Mouse (Mus musculus) limb, embryonic 11.5 days (tissue): Measurements from ENCODE around the gene Fam189b. TPM values are rescaled to one million over a fixed set of nuclear protein-coding genes. Genes with fewer than 3 reads are reported as not detected.

ENCODE experiments used
- ATAC-seq: fragments of 200-750 bp; cut with Nextera tagmentation; 2 replicates; pipeline ENCODE4 v1.8.0; 2017; ENCODE audit warnings: low read depth; ENCODE audit not compliant: insufficient number of reproducible peaks, low FRiP score, low TSS enrichment
- DNase-seq: peaks from one replicate; pipeline ENCODE4 v3.0.0-alpha.2; 2015; ENCODE audit warnings: low spot score
- H3K27ac ChIP-seq: fragments of 300-500 bp; sonication (generic); replicated peaks from 2 replicates; pipeline ENCODE4 v1.5.1; 2014; ENCODE audit warnings: low read depth, mild to moderate bottlenecking, low read length
- H3K27me3 ChIP-seq: fragments of 300-500 bp; sonication (generic); 2 replicates; pipeline ENCODE4 v1.6.1; 2014; ENCODE audit warnings: mild to moderate bottlenecking, low read length, mixed read lengths; ENCODE audit not compliant: control insufficient read depth, insufficient read depth
- H3K36me3 ChIP-seq: fragments of 300-500 bp; sonication (generic); 2 replicates; pipeline ENCODE4 v1.6.1; 2014; ENCODE audit warnings: mild to moderate bottlenecking, low read length, moderate library complexity, mixed read lengths; ENCODE audit not compliant: control insufficient read depth, insufficient read depth
- H3K4me1 ChIP-seq: fragments of 300-500 bp; sonication (generic); 2 replicates; pipeline ENCODE4 v1.6.1; 2014; ENCODE audit warnings: low read length, mixed read lengths; ENCODE audit not compliant: control insufficient read depth, insufficient read depth
- H3K4me2 ChIP-seq: fragments of 300-500 bp; sonication (generic); 2 replicates; pipeline ENCODE4 v1.6.1; 2014; ENCODE audit warnings: low read depth, mild to moderate bottlenecking, moderate library complexity; ENCODE audit not compliant: severe bottlenecking
- H3K4me3 ChIP-seq: fragments of 300-500 bp; sonication (generic); 2 replicates; pipeline ENCODE4 v1.5.1; 2014; ENCODE audit warnings: low read depth, low read length
- H3K9ac ChIP-seq: fragments of 300-500 bp; sonication (generic); 2 replicates; pipeline ENCODE4 v1.6.1; 2014; ENCODE audit warnings: mild to moderate bottlenecking, low read length
- H3K9me3 ChIP-seq: fragments of 300-500 bp; sonication (generic); 2 replicates; pipeline ENCODE4 v1.6.1; 2016; ENCODE audit warnings: low read length; ENCODE audit not compliant: control insufficient read depth
- WGBS: fragments of 180-500 bp; shearing (Covaris S2); extraction: QIAGEN DNeasy Blood & Tissue Kit; methylation state at CpG from one replicate; pipeline ENCODE4 v1.1.7; 2014; 5-methylcytosine and 5-hydroxymethylcytosine counted together
- microRNA counts: library from miRNA; unstranded; fragments of <30 nt; microRNA quantifications from one replicate; lab custom pipeline; 2016
- microRNA-seq: library from miRNA; unstranded; fragments of <30 nt; microRNA quantifications from one replicate; pipeline ENCODE4, GENCODE M21; 2016
- polyA plus RNA-seq: library from polyadenylated mRNA; unstranded; fragments of >200 nt; fragmentation: Nextera tagmentation; extraction: Ambion mirVana; gene quantifications from 2 replicates; pipeline ENCODE4 v1.2.1, GENCODE M21; 2014

Fam189b gene
- polyA plus RNA-seq, 1 experiment from 2014 or later = 24.0 TPM

DNA sequence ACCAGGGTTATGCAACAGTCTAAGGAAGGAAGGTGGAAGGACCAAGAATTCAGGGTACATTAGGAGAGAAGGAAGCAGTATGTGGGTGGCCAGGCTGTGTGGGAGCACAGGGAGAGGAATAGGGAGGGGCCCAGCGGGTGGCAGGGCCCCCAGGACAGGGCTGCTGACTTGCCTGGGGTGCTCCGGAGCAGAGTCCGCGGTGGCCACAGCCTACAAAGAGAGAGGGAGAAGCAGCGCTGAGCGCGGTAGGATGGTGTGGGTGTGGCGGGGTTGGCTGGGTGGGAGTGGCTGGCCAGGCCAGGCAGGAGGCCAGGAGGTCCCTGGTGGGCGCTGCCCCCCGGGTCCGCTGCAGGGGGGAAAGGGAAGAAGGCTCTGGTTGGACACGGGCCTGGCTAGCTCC is 55.6 kb downstream of the Fam189b start:
- H3K4me1 ChIP-seq = peaks cover under 1% of the 10 kb centered on the region
- WGBS = 73% methylated on average over 9 of the region's 12 CpGs
- H3K9ac ChIP-seq = no peak overlapping the region
- H3K9me3 ChIP-seq = no peaks in the 10 kb centered on the region
- no peak for DNase-seq
- no peak overlapping the region for H3K4me3 ChIP-seq
- no peaks in the 10 kb centered on the region for H3K27me3 ChIP-seq
- H3K27ac ChIP-seq = no peak overlapping the region
- no peak for ATAC-seq
- H3K4me2 ChIP-seq = no peak overlapping the region
- H3K36me3 ChIP-seq = no peaks in the 10 kb centered on the region

MicroRNAs within 50 kb of the gene (microRNA counts, 519-probe panel; counts per million panel counts)
- microRNA mmu-miR-92b (lab: Ali Mortazavi, UCI) = 1,929 counts per million, percentile 15 among the panel's probes with 10 or more counts

Small RNAs within 50 kb of the gene (microRNA-seq; reads per million reads assigned to microRNA genes)
- gene Mir92b = 542 reads per million, percentile 67 among the genes with 10 or more reads in this experiment

Other genes with a start within 250 kb of the Fam189b start
- 17.8 and 19.2 TPM in 2 replicates for gene Ash1l, start 232.5 kb upstream of the Fam189b start, polyA plus RNA-seq
- 167 and 178 TPM in 2 replicates for gene Dap3, start 232.0 kb upstream of the Fam189b start, polyA plus RNA-seq
- gene Rusc1, start 89.8 kb upstream of the Fam189b start, polyA plus RNA-seq = 13.8 TPM in 2 replicates
- not detected in 2 replicates for gene Gm43738, start 82.0 kb upstream of the Fam189b start, polyA plus RNA-seq
- gene Fdps, start 81.2 kb upstream of the Fam189b start, polyA plus RNA-seq = 315 and 326 TPM in 2 replicates
- gene Pklr, start 47.0 kb upstream of the Fam189b start, polyA plus RNA-seq = 1.2 and 1.6 TPM in 2 replicates
- 1.0 and 1.1 TPM in 2 replicates for gene Hcn3, start 22.9 kb upstream of the Fam189b start, polyA plus RNA-seq
- 34.8 and 35.2 TPM in 2 replicates for gene Clk2, start 18.3 kb upstream of the Fam189b start, polyA plus RNA-seq
- 107 and 110 TPM in 2 replicates for gene Scamp3, start 5.7 kb upstream of the Fam189b start, polyA plus RNA-seq
- gene Gba, start 19.8 kb downstream of the Fam189b start, polyA plus RNA-seq = 30.7 and 33.1 TPM in 2 replicates
- 21.0 and 21.6 TPM in 2 replicates for gene Thbs3, start 32.0 kb downstream of the Fam189b start, polyA plus RNA-seq
- 213 and 231 TPM in 2 replicates for gene Mtx1, start 43.9 kb downstream of the Fam189b start, polyA plus RNA-seq
- 0.68 TPM in 1 of 2 replicates, not detected in the other for gene Muc1, start 45.9 kb downstream of the Fam189b start, polyA plus RNA-seq
- 272 and 295 TPM in 2 replicates for gene Krtcap2, start 62.8 kb downstream of the Fam189b start, polyA plus RNA-seq
- 4.0 and 5.5 TPM in 2 replicates for gene Trim46, start 63.2 kb downstream of the Fam189b start, polyA plus RNA-seq
- 93.3 and 106 TPM in 2 replicates for gene Dpm3, start 76.2 kb downstream of the Fam189b start, polyA plus RNA-seq
- gene Slc50a1, start 87.4 kb downstream of the Fam189b start, polyA plus RNA-seq = 46.4 and 47.2 TPM in 2 replicates
- 42.4 and 47.7 TPM in 2 replicates for gene Efna1, start 98.0 kb downstream of the Fam189b start, polyA plus RNA-seq
- gene Efna3, start 139.8 kb downstream of the Fam189b start, polyA plus RNA-seq = 13.9 and 19.3 TPM in 2 replicates
- gene Efna4, start 154.9 kb downstream of the Fam189b start, polyA plus RNA-seq = 46.9 and 48.9 TPM in 2 replicates
- 17.8 and 21.0 TPM in 2 replicates for gene Adam15, start 166.9 kb downstream of the Fam189b start, polyA plus RNA-seq
- 0.23 and 0.28 TPM in 2 replicates for gene Dcst2, start 178.8 kb downstream of the Fam189b start, polyA plus RNA-seq
- 0.37 and 0.44 TPM in 2 replicates for gene Dcst1, start 182.1 kb downstream of the Fam189b start, polyA plus RNA-seq
- 0.41 and 0.45 TPM in 2 replicates for gene Zbtb7b, start 211.6 kb downstream of the Fam189b start, polyA plus RNA-seq
- gene Lenep, start 219.7 kb downstream of the Fam189b start, polyA plus RNA-seq = 0.61 TPM in 1 of 2 replicates, not detected in the other
- 19.0 and 21.9 TPM in 2 replicates for gene Flad1, start 228.7 kb downstream of the Fam189b start, polyA plus RNA-seq
- gene Cks1b, start 235.2 kb downstream of the Fam189b start, polyA plus RNA-seq = 774 and 797 TPM in 2 replicates
- gene Shc1, start 235.3 kb downstream of the Fam189b start, polyA plus RNA-seq = 55.7 and 64.5 TPM in 2 replicates
- gene Pygo2, start 247.1 kb downstream of the Fam189b start, polyA plus RNA-seq = 64.3 and 65.5 TPM in 2 replicates